In genomic region chr13:102744481-102745269, GRCm38 (mm10) we compare ENCODE assay signal across 1 mouse cellular context.
A peak's percentile ranks its signal among the peaks of the same experiment; 100 is the strongest.
TF ChIP-seq lines count a peak whose summit lies in the region.

No protein-coding gene starts in this region.

TF ChIP-seq in MEL, 35 proteins besides CTCF, POLR2A, EP300 and RAD21 (continued from another document):
- TF ChIP-seq ZC3H11A (IDR thresholded peaks at IDR 0.05; ENCODE audit: low read depth, low read length) (peak; percentile 93), HCFC1 (IDR thresholded peaks at IDR 0.05; ENCODE audit: low read depth, low read length) (peak; percentile 41; the same call in 1 of the 2 replicates), ZMIZ1 (IDR thresholded peaks at IDR 0.05; ENCODE audit: low read depth, low read length) (no peak), NELFE (IDR thresholded peaks at IDR 0.05; ENCODE audit: low read depth, low read length) (no peak), ETS1 (IDR thresholded peaks at IDR 0.05; ENCODE audit: low read depth, low read length) (no peak), UBTF (IDR thresholded peaks at IDR 0.05; ENCODE audit: borderline replicate concordance, insufficient read depth, low read depth, low read length) (no peak), MXI1 (IDR thresholded peaks at IDR 0.05; ENCODE audit: low read depth, low read length) (no peak), KAT2A (conservative IDR thresholded peaks at IDR 0.05; ENCODE audit: low read depth, low read length) (no peak)
TF ChIP-seq in MEL: peak in this region for 13.
